Mouse (Mus musculus): ENCODE measurements around the gene Ankrd54.

GRCm38 (mm10) chr15:79027291-79028205 lies 35.1 kb downstream of the Ankrd54 start:
- TF ChIP-seq CTCF (IDR thresholded peaks at IDR 0.05; ENCODE audit: insufficient read depth, low read length) = no peak
- TF ChIP-seq POLR2A (IDR thresholded peaks at IDR 0.05; ENCODE audit: borderline replicate concordance, extremely low read depth, low read depth, low read length) = no peak
